Mouse (Mus musculus) kidney, embryonic 16.5 days (tissue): Measurements from ENCODE around the gene Tmem121. TPM values are rescaled to one million over a fixed set of nuclear protein-coding genes. Genes with fewer than 3 reads are reported as not detected.

Source experiments
- ATAC-seq: fragments of 200-750 bp; cut with Nextera tagmentation; 2 replicates; pipeline ENCODE4 v1.8.0; 2017; ENCODE audit warnings: moderate TSS enrichment; ENCODE audit not compliant: low FRiP score, low TSS enrichment
- H3K27ac ChIP-seq: fragments of 300-500 bp; sonication (generic); 2 replicates; pipeline ENCODE4 v1.5.1; 2014; ENCODE audit warnings: low read length
- H3K27me3 ChIP-seq: fragments of 300-500 bp; sonication (generic); 2 replicates; pipeline ENCODE4 v1.6.1; 2014; ENCODE audit warnings: low read length, control low read depth, mixed read lengths; ENCODE audit not compliant: insufficient read depth
- H3K36me3 ChIP-seq: fragments of 300-500 bp; sonication (generic); 2 replicates; pipeline ENCODE4 v1.6.1; 2014; ENCODE audit warnings: low read length, control low read depth, mixed read lengths; ENCODE audit not compliant: insufficient read depth
- H3K4me1 ChIP-seq: fragments of 300-500 bp; sonication (generic); 2 replicates; pipeline ENCODE4 v1.6.1; 2014; ENCODE audit warnings: low read length, control low read depth, mixed read lengths; ENCODE audit not compliant: insufficient read depth
- H3K4me2 ChIP-seq: fragments of 300-500 bp; sonication (generic); replicated peaks from 2 replicates; pipeline ENCODE4 v1.6.1; 2014; ENCODE audit warnings: low read depth, low read length
- H3K4me3 ChIP-seq: fragments of 300-500 bp; sonication (generic); 2 replicates; pipeline ENCODE4 v1.5.1; 2014; ENCODE audit warnings: mild to moderate bottlenecking, low read length
- H3K9ac ChIP-seq: fragments of 300-500 bp; sonication (generic); replicated peaks from 2 replicates; pipeline ENCODE4 v1.6.1; 2014; ENCODE audit warnings: low read length
- H3K9me3 ChIP-seq: fragments of 300-500 bp; sonication (generic); 2 replicates; pipeline ENCODE4 v1.6.1; 2016; ENCODE audit warnings: low read length, control low read depth
- WGBS: fragments of 180-500 bp; shearing (Covaris S2); extraction: QIAGEN DNeasy Blood & Tissue Kit; methylation state at CpG from one replicate; pipeline ENCODE4 v1.1.7; 2014; 5-methylcytosine and 5-hydroxymethylcytosine counted together
- polyA plus RNA-seq: library from polyadenylated mRNA; unstranded; fragments of >200 nt; fragmentation: Nextera tagmentation; extraction: Ambion mirVana; gene quantifications from 2 replicates; pipeline ENCODE4 v1.2.1, GENCODE M21; 2015

The Tmem121 gene
- polyA plus RNA-seq, 1 experiment from 2014 or later, result 10.9 TPM

- H3K4me3 ChIP-seq, result peak overlapping the region; percentile 74
- H3K9me3 ChIP-seq, result no peaks in the 10 kb centered on the region
- WGBS, result 4% methylated on average over 32 of the region's 32 CpGs
- H3K36me3 ChIP-seq, result no peaks in the 10 kb centered on the region
- H3K27ac ChIP-seq, result peak overlapping the region; percentile 90
- H3K9ac ChIP-seq, result peak overlapping the region; percentile 67
- peaks cover 34% of the 10 kb centered on the region for H3K4me1 ChIP-seq
- ATAC-seq, result peak; percentile 5; the same call in 1 of the 2 replicates
- H3K4me2 ChIP-seq, result peak overlapping the region; percentile 71
- no peaks in the 10 kb centered on the region; the same call in 1 of the 2 replicates for H3K27me3 ChIP-seq
Observed at GRCm38 (mm10) chr12:113155076-113155771, 30.5 kb upstream of the Tmem121 start.

GRCm38 (mm10) chr12:113155887-113156539, 29.7 kb upstream of the Tmem121 start, which contains the start of gene Tedc1:
TSS of gene Tedc1 (plus strand) at chr12:113156421.
- peak within 1 kb of the TSS; percentile 72 for H3K9ac ChIP-seq
- H3K4me2 ChIP-seq, result peak within 1 kb of the TSS; percentile 76
- no peaks in the 10 kb centered on the region for H3K36me3 ChIP-seq
- ATAC-seq, result peak; percentile 96
- WGBS, result under 1% methylated on average over 46 of the region's 46 CpGs
- H3K27me3 ChIP-seq, result no peaks in the 10 kb centered on the region
- H3K4me1 ChIP-seq, result peaks cover 34% of the 10 kb centered on the region
- no peaks in the 10 kb centered on the region for H3K9me3 ChIP-seq
- H3K27ac ChIP-seq, result peak within 1 kb of the TSS; percentile 90
- H3K4me3 ChIP-seq, result peak within 1 kb of the TSS; percentile 74

GRCm38 (mm10) chr12:113156540-113156929, 29.2 kb upstream of the Tmem121 start:
- peak; percentile 56 for ATAC-seq

DNA sequence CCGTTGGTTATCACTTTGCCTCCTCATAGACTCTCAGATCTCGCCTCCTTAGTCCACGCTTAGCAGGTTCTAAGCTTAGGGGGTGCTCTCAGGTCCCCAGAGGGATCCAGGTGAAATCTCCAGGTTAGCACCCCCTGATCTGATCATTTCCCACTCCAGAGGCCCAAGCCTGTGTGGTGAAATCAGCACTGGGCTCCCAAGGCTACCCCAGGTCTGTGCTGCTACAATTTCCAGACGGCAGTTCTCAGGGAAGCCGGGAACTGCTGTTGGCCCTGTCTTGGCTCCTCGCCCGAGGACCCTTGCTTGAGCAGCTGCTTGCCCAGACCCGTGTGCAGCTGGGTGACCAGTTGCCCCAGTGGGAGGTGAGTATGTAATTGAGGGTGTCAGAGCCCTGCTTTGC, 28.7 kb upstream of the Tmem121 start:
- Histone ChIP-seq H3K27ac (peak overlapping the region; percentile 82), H3K4me1 (peaks cover 25% of the 10 kb centered on the region), H3K9ac (peak overlapping the region; percentile 72), H3K36me3 (0 out of 2 replicates have a peak, but pooled peaks cover 6% of the 10 kb centered on the region), H3K27me3 (no peaks in the 10 kb centered on the region), H3K4me3 (peak overlapping the region; percentile 74), H3K9me3 (no peaks in the 10 kb centered on the region), H3K4me2 (peak overlapping the region; percentile 76)
- no peak for ATAC-seq
- 21% methylated on average over 8 of the region's 8 CpGs for WGBS

More at GRCm38 (mm10) chr12:113156540-113156929, 29.2 kb upstream of the Tmem121 start:
- H3K9ac ChIP-seq, result peak overlapping the region; percentile 72
- H3K9me3 ChIP-seq, result no peaks in the 10 kb centered on the region
- peak overlapping the region; percentile 76 for H3K4me2 ChIP-seq
- under 1% methylated on average over 23 of the region's 23 CpGs for WGBS
- peak overlapping the region; percentile 82 for H3K27ac ChIP-seq
- peaks cover 29% of the 10 kb centered on the region for H3K4me1 ChIP-seq
- 0 out of 2 replicates have a peak, but pooled peaks cover 5% of the 10 kb centered on the region for H3K36me3 ChIP-seq
- H3K27me3 ChIP-seq, result no peaks in the 10 kb centered on the region
- H3K4me3 ChIP-seq, result peak overlapping the region; percentile 74

- ATAC-seq, result no peak
- H3K9ac ChIP-seq, result 0 out of 2 replicates have a peak overlapping the region, but pooled peaks have one; percentile 72
- H3K9me3 ChIP-seq, result no peaks in the 10 kb centered on the region
- H3K27me3 ChIP-seq, result no peaks in the 10 kb centered on the region
- peaks cover 19% of the 10 kb centered on the region for H3K4me1 ChIP-seq
- H3K27ac ChIP-seq, result no peak overlapping the region
- H3K4me3 ChIP-seq, result peak overlapping the region; percentile 74; the same call in 1 of the 2 replicates
- WGBS, result 89% methylated on average over 8 of the region's 8 CpGs
- H3K4me2 ChIP-seq, result peak overlapping the region; percentile 76
- H3K36me3 ChIP-seq, result 0 out of 2 replicates have a peak, but pooled peaks cover 6% of the 10 kb centered on the region
Observed at GRCm38 (mm10) chr12:113157521-113157920, 28.2 kb upstream of the Tmem121 start.

- no peak overlapping the region for H3K4me3 ChIP-seq
- no peak for ATAC-seq
- H3K9me3 ChIP-seq, result no peaks in the 10 kb centered on the region
- H3K27ac ChIP-seq, result no peak overlapping the region
- WGBS, result 91% methylated on average over 8 of the region's 8 CpGs
- no peaks in the 10 kb centered on the region for H3K27me3 ChIP-seq
- H3K9ac ChIP-seq, result no peak overlapping the region
- no peak overlapping the region for H3K4me2 ChIP-seq
- peaks cover 19% of the 10 kb centered on the region for H3K4me1 ChIP-seq
- H3K36me3 ChIP-seq, result peaks cover 9% of the 10 kb centered on the region; the same call in 1 of the 2 replicates
Observed at GRCm38 (mm10) chr12:113157971-113158370, 27.8 kb upstream of the Tmem121 start.

DNA sequence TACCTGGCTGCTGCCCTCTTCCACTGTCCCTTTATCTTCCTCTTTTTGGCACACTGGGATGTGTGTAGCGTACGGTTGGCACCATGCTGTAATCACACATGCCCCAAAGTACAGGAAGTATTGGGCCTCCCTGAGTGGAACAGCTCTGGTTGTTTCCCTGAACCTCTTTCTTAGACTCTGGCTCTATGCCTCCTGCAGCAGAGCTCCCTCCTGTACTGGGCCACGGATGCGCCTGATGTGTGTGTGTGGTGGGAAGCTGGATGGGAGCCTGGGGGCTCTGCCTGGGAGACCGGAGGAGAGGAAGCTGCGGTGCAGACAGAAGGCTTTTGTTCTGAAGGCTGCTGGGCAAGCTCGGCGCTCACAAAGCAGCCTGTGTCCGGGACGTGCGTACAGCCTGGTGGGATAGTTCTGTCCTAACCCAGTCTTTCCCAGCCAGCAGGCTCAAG, 22.1 kb upstream of the Tmem121 start:
- Histone ChIP-seq H3K4me2 (no peak overlapping the region), H3K27me3 (no peaks in the 10 kb centered on the region), H3K9ac (no peak overlapping the region), H3K4me1 (no peaks in the 10 kb centered on the region), H3K9me3 (no peaks in the 10 kb centered on the region), H3K36me3 (peaks cover 23% of the 10 kb centered on the region), H3K27ac (no peak overlapping the region), H3K4me3 (no peak overlapping the region)
- no peak for ATAC-seq
- WGBS, result 90% methylated on average over 11 of the region's 11 CpGs

DNA sequence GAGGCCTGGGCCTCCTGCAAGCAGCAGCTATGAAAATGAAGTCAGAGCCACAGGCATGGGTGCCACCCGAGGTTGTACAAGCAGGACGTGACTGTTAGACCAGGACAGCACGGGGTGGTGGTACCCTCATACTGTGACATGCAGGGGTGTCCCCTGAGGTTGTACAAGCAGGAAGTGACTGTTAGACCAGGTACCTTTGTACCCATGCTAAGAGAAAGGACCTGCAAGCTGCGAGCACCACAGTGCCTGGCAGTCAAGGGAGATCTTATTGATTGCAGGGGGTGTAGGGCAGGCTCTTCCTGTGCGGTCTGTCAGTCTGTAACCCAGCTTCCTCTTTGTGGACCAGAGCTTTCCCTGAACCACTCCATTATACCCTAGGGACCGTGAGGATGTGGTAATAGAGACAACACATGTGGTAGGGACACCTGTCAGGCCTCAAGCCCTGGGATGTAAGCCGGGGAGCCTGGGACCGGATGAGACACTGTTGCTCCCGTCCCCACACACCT, 17.6 kb upstream of the Tmem121 start:
- H3K4me3 ChIP-seq, result no peak overlapping the region
- ATAC-seq, result no peak
- no peak overlapping the region for H3K9ac ChIP-seq
- H3K36me3 ChIP-seq, result peaks cover 12% of the 10 kb centered on the region
- no peaks in the 10 kb centered on the region for H3K27me3 ChIP-seq
- H3K27ac ChIP-seq, result no peak overlapping the region
- WGBS, result 81% methylated on average over 9 of the region's 9 CpGs
- H3K9me3 ChIP-seq, result no peaks in the 10 kb centered on the region
- no peak overlapping the region for H3K4me2 ChIP-seq
- H3K4me1 ChIP-seq, result no peaks in the 10 kb centered on the region

DNA sequence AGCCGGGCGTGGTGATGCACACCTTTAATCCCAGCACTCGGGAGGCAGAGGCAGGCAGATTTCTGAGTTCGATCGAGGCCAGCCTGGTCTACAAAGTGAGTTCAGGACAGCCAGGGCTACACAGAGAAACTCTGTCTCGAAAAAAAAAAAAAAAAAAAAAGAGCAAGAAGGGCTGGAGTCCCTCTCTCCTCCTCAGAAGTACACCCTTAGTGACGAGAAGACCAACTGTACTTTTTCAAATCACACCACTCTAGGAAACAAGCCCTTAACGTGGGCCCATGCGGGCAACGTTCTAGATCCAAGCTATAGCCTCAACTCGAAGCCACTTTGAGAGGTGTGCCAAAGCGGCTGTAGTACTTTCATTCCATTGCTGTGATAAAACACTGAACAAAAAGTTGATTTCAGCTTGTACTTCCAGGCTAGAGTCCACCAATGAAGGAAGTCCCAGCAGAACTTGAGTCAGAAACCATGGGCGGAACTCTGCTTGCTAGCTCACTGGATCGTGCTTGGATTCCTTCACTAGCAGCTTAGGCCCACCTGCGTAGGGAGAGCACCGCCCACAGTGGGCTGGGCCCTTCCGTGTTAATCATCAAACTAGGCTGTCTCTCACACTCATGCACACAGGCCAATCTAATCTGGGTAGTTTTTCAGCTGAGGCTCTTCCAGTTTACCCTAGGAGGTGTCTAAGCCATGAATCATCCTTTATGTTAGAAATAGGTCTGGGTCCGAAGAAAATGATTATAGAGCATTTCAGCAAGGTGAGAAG, 8.6 kb upstream of the Tmem121 start:
- no peak overlapping the region for H3K9ac ChIP-seq
- H3K4me2 ChIP-seq, result no peak overlapping the region
- H3K4me3 ChIP-seq, result no peak overlapping the region
- no peaks in the 10 kb centered on the region for H3K36me3 ChIP-seq
- no peaks in the 10 kb centered on the region for H3K27me3 ChIP-seq
- H3K27ac ChIP-seq, result no peak overlapping the region
- WGBS, result 85% methylated on average over 18 of the region's 18 CpGs
- H3K9me3 ChIP-seq, result no peaks in the 10 kb centered on the region
- H3K4me1 ChIP-seq, result no peaks in the 10 kb centered on the region
- no peak for ATAC-seq
